Mouse (Mus musculus): ENCODE results near the gene Gtf2h4. TPM values are rescaled to one million over a fixed set of nuclear protein-coding genes. Genes with fewer than 3 reads are reported as not detected.

The Gtf2h4 gene
- polyA plus RNA-seq, 1 experiment from 2014 or later, result 15.2 TPM

DNA sequence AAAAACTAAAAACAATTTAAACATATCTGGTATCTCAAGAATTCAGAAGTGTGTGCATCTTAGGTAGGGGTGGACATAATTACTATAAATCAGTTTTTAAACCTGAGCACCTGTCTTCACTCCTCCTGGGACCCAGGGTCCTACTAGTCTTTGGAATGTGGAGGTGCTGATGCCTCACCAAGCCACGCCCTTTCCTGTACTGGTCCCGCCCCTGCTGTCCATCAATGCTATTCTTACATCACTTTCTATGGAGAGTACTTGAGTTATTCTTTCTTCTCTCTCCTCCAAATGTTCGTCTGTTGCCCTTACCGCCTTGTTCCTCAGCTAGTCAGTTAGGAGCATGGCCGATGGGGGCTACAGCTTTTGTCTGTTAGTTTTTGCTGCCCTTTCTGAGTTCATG is 37.2 kb downstream of the Gtf2h4 start:
- H3K4me1 ChIP-seq (ENCODE audit: insufficient read depth), result peaks cover 3% of the 10 kb centered on the region; the same call in 1 of the 2 replicates

DNA sequence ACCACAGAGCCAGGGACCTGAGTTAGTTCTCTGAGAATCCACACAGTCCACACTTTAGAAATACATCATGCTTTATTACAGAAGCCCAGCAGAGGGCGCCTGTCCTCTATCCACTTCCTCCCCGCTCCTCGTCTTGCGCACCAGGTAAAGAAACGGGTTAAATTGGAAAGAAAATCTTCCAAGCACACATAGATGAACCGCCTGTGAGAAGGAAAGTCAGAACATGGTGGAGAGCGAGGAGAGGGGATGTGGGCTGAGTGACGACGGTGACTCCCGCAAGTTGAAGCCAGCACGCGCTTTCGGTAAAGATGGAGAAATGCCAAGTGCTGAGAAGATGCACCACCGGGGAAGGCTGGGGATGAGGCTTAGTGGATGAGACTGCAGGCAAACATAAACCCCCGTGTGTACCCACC is 37.8 kb downstream of the Gtf2h4 start:
- ATAC-seq, result peak; percentile 50; the same call in 1 of the 2 replicates
- H3K36me3 ChIP-seq (replicated peaks; ENCODE audit: insufficient read depth, low read length), result no peaks in the 10 kb centered on the region
- peak overlapping the region; percentile 69 for H3K4me2 ChIP-seq (ENCODE audit: low read depth, low read length)
- TF ChIP-seq EP300 (IDR thresholded peaks at IDR 0.05; ENCODE audit: low read depth) (no peak), CTCF (IDR thresholded peaks at IDR 0.05; ENCODE audit: low read depth) (peak; percentile 80)
- no peak overlapping the region for H3K9ac ChIP-seq (replicated peaks)
- no peak overlapping the region for H3K27ac ChIP-seq (ENCODE audit: low read depth)
- 2% methylated on average over 15 of the region's 15 CpGs for WGBS (ENCODE audit: insufficient replicate concordance)
- H3K27me3 ChIP-seq (ENCODE audit: insufficient read depth, low read length), result peaks cover 14% of the 10 kb centered on the region
- peak overlapping the region; percentile 31 for H3K4me3 ChIP-seq (ENCODE audit: low read depth, low read length)
- H3K9me3 ChIP-seq (ENCODE audit: low read length), result no peaks in the 10 kb centered on the region
- peaks cover 3% of the 10 kb centered on the region; the same call in 1 of the 2 replicates for H3K4me1 ChIP-seq (ENCODE audit: insufficient read depth)
- DNase-seq, result peak; percentile 66

More for the DNA sequence above, 37.2 kb downstream of the Gtf2h4 start:
- 34% methylated on average over 5 of the region's 5 CpGs for WGBS (ENCODE audit: insufficient replicate concordance)
- ATAC-seq (no peak), DNase-seq (peak; percentile 54)
- Histone ChIP-seq H3K9me3 (ENCODE audit: low read length) (no peaks in the 10 kb centered on the region), H3K4me2 (ENCODE audit: low read depth, low read length) (no peak overlapping the region), H3K4me3 (ENCODE audit: low read depth, low read length) (no peak overlapping the region), H3K36me3 (replicated peaks; ENCODE audit: insufficient read depth, low read length) (no peaks in the 10 kb centered on the region), H3K27me3 (ENCODE audit: insufficient read depth, low read length) (peaks cover 14% of the 10 kb centered on the region), H3K9ac (replicated peaks) (no peak overlapping the region), H3K27ac (ENCODE audit: low read depth) (no peak overlapping the region)
- TF ChIP-seq EP300 (IDR thresholded peaks at IDR 0.05; ENCODE audit: low read depth) (no peak), CTCF (IDR thresholded peaks at IDR 0.05; ENCODE audit: low read depth) (no peak)

DNA sequence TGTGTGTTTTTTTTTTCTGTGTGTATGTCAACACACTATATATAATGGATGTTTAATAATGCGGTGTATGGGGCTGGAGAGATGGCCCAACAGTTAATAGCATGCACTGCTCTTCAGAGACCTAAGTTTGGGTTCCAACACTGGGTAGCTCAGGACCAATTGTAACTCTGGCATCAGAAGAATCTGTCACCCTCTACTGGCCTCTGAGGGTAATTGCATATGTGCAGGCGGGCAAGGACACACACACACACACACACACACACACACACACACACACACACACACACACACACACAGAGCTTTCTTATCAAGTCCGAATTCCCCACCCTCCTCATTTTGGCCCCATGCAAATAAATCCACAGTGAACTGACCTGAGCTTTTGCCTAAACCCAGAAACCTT is 38.3 kb downstream of the Gtf2h4 start:
- ATAC-seq, result no peak
- H3K4me1 ChIP-seq (ENCODE audit: insufficient read depth), result peaks cover 3% of the 10 kb centered on the region; the same call in 1 of the 2 replicates
- no peaks in the 10 kb centered on the region for H3K9me3 ChIP-seq (ENCODE audit: low read length)
- H3K27ac ChIP-seq (ENCODE audit: low read depth), result no peak overlapping the region
- peaks cover 14% of the 10 kb centered on the region; the same call in 1 of the 2 replicates for H3K27me3 ChIP-seq (ENCODE audit: insufficient read depth, low read length)
- no peak overlapping the region for H3K9ac ChIP-seq (replicated peaks)
- 94% methylated on average over 3 of the region's 3 CpGs for WGBS (ENCODE audit: insufficient replicate concordance)
- H3K4me2 ChIP-seq (ENCODE audit: low read depth, low read length), result no peak overlapping the region
- H3K36me3 ChIP-seq (replicated peaks; ENCODE audit: insufficient read depth, low read length), result no peaks in the 10 kb centered on the region
- no peak overlapping the region for H3K4me3 ChIP-seq (ENCODE audit: low read depth, low read length)
- peak; percentile 25; the same call in 1 of the 2 replicates for TF ChIP-seq CTCF (IDR thresholded peaks at IDR 0.05; ENCODE audit: low read depth)
- TF ChIP-seq EP300 (IDR thresholded peaks at IDR 0.05; ENCODE audit: low read depth), result no peak
- no peak for DNase-seq

DNA sequence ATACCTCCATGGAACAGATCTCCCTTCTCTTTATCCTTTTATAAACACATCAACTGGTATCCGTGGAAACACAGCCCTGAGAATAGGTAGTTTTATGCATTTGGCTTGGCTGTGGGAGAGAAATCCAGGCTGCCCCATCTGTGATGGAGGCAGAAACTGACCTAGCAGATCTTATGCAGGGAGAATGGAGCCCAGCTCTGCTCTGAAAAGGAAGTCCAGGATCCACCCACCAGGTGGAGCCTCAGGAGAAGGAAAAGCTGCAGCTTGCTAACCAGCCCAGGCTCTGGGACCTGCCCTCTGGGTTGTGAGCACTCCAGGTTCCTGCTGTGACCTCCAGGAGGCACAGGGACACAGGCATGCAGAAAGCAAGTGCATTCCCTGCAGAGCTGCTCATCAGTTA is 39.5 kb downstream of the Gtf2h4 start:
- H3K9ac ChIP-seq (replicated peaks), result no peak overlapping the region
- H3K9me3 ChIP-seq (ENCODE audit: low read length), result no peaks in the 10 kb centered on the region
- DNase-seq, result no peak
- peaks cover 3% of the 10 kb centered on the region; the same call in 1 of the 2 replicates for H3K4me1 ChIP-seq (ENCODE audit: insufficient read depth)
- TF ChIP-seq CTCF (IDR thresholded peaks at IDR 0.05; ENCODE audit: low read depth) (peak; percentile 33), EP300 (IDR thresholded peaks at IDR 0.05; ENCODE audit: low read depth) (no peak)
- H3K4me3 ChIP-seq (ENCODE audit: low read depth, low read length), result no peak overlapping the region
- no peak overlapping the region for H3K27ac ChIP-seq (ENCODE audit: low read depth)
- H3K36me3 ChIP-seq (replicated peaks; ENCODE audit: insufficient read depth, low read length), result no peaks in the 10 kb centered on the region
- 14% methylated on average over 1 of the region's 1 CpGs for WGBS (ENCODE audit: insufficient replicate concordance)
- ATAC-seq, result no peak
- H3K27me3 ChIP-seq (ENCODE audit: insufficient read depth, low read length), result peaks cover 14% of the 10 kb centered on the region; the same call in 1 of the 2 replicates
- no peak overlapping the region for H3K4me2 ChIP-seq (ENCODE audit: low read depth, low read length)

DNA sequence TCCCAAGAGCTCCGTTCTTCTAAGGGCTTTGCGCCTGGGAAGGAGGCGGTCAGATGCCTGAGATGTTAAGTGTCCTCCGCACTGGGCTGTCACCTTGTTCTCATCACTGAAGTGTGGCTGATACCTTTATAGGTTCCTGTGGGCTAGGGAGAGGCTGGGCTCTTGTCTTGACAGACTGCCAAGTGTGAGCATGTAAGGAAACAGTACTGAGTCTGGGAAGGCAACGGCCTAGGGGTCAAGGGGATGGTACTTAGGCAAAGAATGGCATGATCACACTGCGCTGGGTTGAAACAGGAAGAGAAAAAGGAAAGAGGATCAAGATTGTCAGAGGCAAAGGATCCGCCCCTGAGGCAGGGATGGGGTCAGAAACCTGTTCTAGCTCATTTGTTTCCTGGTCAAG is 47.0 kb downstream of the Gtf2h4 start, which contains the start of gene Gm9573:
Gm9573 (minus strand) TSS at position 101 of the 400 bp plus-strand sequence.
- Histone ChIP-seq H3K27me3 (ENCODE audit: insufficient read depth, low read length) (no peaks in the 10 kb centered on the region), H3K4me1 (ENCODE audit: insufficient read depth) (no peaks in the 10 kb centered on the region), H3K27ac (ENCODE audit: low read depth) (no peak within 1 kb of the TSS), H3K36me3 (replicated peaks; ENCODE audit: insufficient read depth, low read length) (no peaks in the 10 kb centered on the region), H3K9ac (replicated peaks) (no peak within 1 kb of the TSS), H3K9me3 (ENCODE audit: low read length) (no peaks in the 10 kb centered on the region), H3K4me3 (ENCODE audit: low read depth, low read length) (no peak within 1 kb of the TSS), H3K4me2 (ENCODE audit: low read depth, low read length) (no peak within 1 kb of the TSS)
- DNase-seq (no peak), ATAC-seq (no peak)
- 71% methylated on average over 7 of the region's 7 CpGs for WGBS (ENCODE audit: insufficient replicate concordance)
- TF ChIP-seq EP300 (IDR thresholded peaks at IDR 0.05; ENCODE audit: low read depth) (no peak), CTCF (IDR thresholded peaks at IDR 0.05; ENCODE audit: low read depth) (no peak)

Other genes starting within 250 kb of the Gtf2h4 start
- gene H2-Q6, start 248.9 kb downstream of the Gtf2h4 start, polyA plus RNA-seq (2015; fragmentation: Nextera tagmentation; extraction: Ambion mirVana), result 3.7 TPM in 2 replicates
- 7.5 and 7.9 TPM in 2 replicates for gene H2-Q7, start 234.6 kb downstream of the Gtf2h4 start, polyA plus RNA-seq (2015; fragmentation: Nextera tagmentation; extraction: Ambion mirVana)
- gene H2-Q10, start 203.7 kb downstream of the Gtf2h4 start, polyA plus RNA-seq (2015; fragmentation: Nextera tagmentation; extraction: Ambion mirVana), result 621 and 683 TPM in 2 replicates
- not detected in 2 replicates for gene Pou5f1, start 167.7 kb downstream of the Gtf2h4 start, polyA plus RNA-seq (2015; fragmentation: Nextera tagmentation; extraction: Ambion mirVana)
- gene Tcf19, start 156.9 kb downstream of the Gtf2h4 start, polyA plus RNA-seq (2015; fragmentation: Nextera tagmentation; extraction: Ambion mirVana), result 19.6 and 20.6 TPM in 2 replicates
- gene Cchcr1, start 156.6 kb downstream of the Gtf2h4 start, polyA plus RNA-seq (2015; fragmentation: Nextera tagmentation; extraction: Ambion mirVana), result 3.0 and 3.5 TPM in 2 replicates
- gene Psors1c2, start 140.5 kb downstream of the Gtf2h4 start, polyA plus RNA-seq (2015; fragmentation: Nextera tagmentation; extraction: Ambion mirVana), result 0.13 TPM in 1 of 2 replicates, not detected in the other
- gene Cdsn, start 121.6 kb downstream of the Gtf2h4 start, polyA plus RNA-seq (2015; fragmentation: Nextera tagmentation; extraction: Ambion mirVana), result not detected in 2 replicates
- gene 2300002M23Rik, start 106.3 kb downstream of the Gtf2h4 start, polyA plus RNA-seq (2015; fragmentation: Nextera tagmentation; extraction: Ambion mirVana), result not detected in 2 replicates
- gene Sfta2, start 72.2 kb downstream of the Gtf2h4 start, polyA plus RNA-seq (2015; fragmentation: Nextera tagmentation; extraction: Ambion mirVana), result not detected in 2 replicates
- not detected in 2 replicates for gene Gm9573, start 47.1 kb downstream of the Gtf2h4 start, polyA plus RNA-seq (2015; fragmentation: Nextera tagmentation; extraction: Ambion mirVana)
- gene Mucl3, start 30.0 kb downstream of the Gtf2h4 start, polyA plus RNA-seq (2015; fragmentation: Nextera tagmentation; extraction: Ambion mirVana), result not detected in 2 replicates
- gene Vars2, start 6.1 kb downstream of the Gtf2h4 start, polyA plus RNA-seq (2015; fragmentation: Nextera tagmentation; extraction: Ambion mirVana), result 4.6 and 5.0 TPM in 2 replicates
- gene Ddr1, start 30.9 kb upstream of the Gtf2h4 start, polyA plus RNA-seq (2015; fragmentation: Nextera tagmentation; extraction: Ambion mirVana), result 2.2 and 2.3 TPM in 2 replicates
- 15.4 and 18.6 TPM in 2 replicates for gene Ier3, start 147.9 kb upstream of the Gtf2h4 start, polyA plus RNA-seq (2015; fragmentation: Nextera tagmentation; extraction: Ambion mirVana)
- gene Flot1, start 149.5 kb upstream of the Gtf2h4 start, polyA plus RNA-seq (2015; fragmentation: Nextera tagmentation; extraction: Ambion mirVana), result 25.9 and 31.3 TPM in 2 replicates
- gene Tubb5, start 164.6 kb upstream of the Gtf2h4 start, polyA plus RNA-seq (2015; fragmentation: Nextera tagmentation; extraction: Ambion mirVana), result 198 and 213 TPM in 2 replicates
- gene Mdc1, start 167.8 kb upstream of the Gtf2h4 start, polyA plus RNA-seq (2015; fragmentation: Nextera tagmentation; extraction: Ambion mirVana), result 2.5 and 3.3 TPM in 2 replicates
- 15.5 and 15.8 TPM in 2 replicates for gene Nrm, start 187.6 kb upstream of the Gtf2h4 start, polyA plus RNA-seq (2015; fragmentation: Nextera tagmentation; extraction: Ambion mirVana)
- gene Ppp1r18, start 191.9 kb upstream of the Gtf2h4 start, polyA plus RNA-seq (2015; fragmentation: Nextera tagmentation; extraction: Ambion mirVana), result 14.1 and 15.3 TPM in 2 replicates
- gene Dhx16, start 206.1 kb upstream of the Gtf2h4 start, polyA plus RNA-seq (2015; fragmentation: Nextera tagmentation; extraction: Ambion mirVana), result 14.3 and 15.6 TPM in 2 replicates
- gene 2310061I04Rik, start 223.7 kb upstream of the Gtf2h4 start, polyA plus RNA-seq (2015; fragmentation: Nextera tagmentation; extraction: Ambion mirVana), result 15.6 and 16.9 TPM in 2 replicates
- 3.4 and 4.8 TPM in 2 replicates for gene Atat1, start 236.3 kb upstream of the Gtf2h4 start, polyA plus RNA-seq (2015; fragmentation: Nextera tagmentation; extraction: Ambion mirVana)
- gene Mrps18b, start 242.7 kb upstream of the Gtf2h4 start, polyA plus RNA-seq (2015; fragmentation: Nextera tagmentation; extraction: Ambion mirVana), result 81.2 and 82.4 TPM in 2 replicates
- 10.0 and 15.9 TPM in 2 replicates for gene Ppp1r10, start 242.7 kb upstream of the Gtf2h4 start, polyA plus RNA-seq (2015; fragmentation: Nextera tagmentation; extraction: Ambion mirVana)